Mouse (Mus musculus) lung, postnatal 0 days (tissue): ENCODE results near the gene Igfn1. TPM values are rescaled to one million over a fixed set of nuclear protein-coding genes. Genes with fewer than 3 reads are reported as not detected.
A peak's percentile ranks its signal among the peaks of the same experiment; 100 is the strongest.

Experiments
- ATAC-seq: fragments of 200-750 bp; cut with Nextera tagmentation; 2 replicates; pipeline ENCODE4 v1.8.0; 2017; ENCODE audit warnings: moderate library complexity
- DNase-seq: peaks from one replicate; pipeline ENCODE4 v3.0.0-alpha.2; 2016; ENCODE audit warnings: low spot score
- H3K27ac ChIP-seq: fragments of 300-500 bp; sonication (generic); 2 replicates; pipeline ENCODE4 v1.5.1; 2014; ENCODE audit warnings: antibody characterized with exemption, mild to moderate bottlenecking, low read length, mixed read lengths
- H3K27me3 ChIP-seq: fragments of 300-500 bp; sonication (generic); replicated peaks from 2 replicates; pipeline ENCODE4 v1.6.1; 2014; ENCODE audit warnings: low read length, mixed read lengths; ENCODE audit not compliant: insufficient read depth
- H3K36me3 ChIP-seq: fragments of 300-500 bp; sonication (generic); 2 replicates; pipeline ENCODE4 v1.6.1; 2014; ENCODE audit warnings: low read length, mixed read lengths; ENCODE audit not compliant: insufficient read depth
- H3K4me1 ChIP-seq: fragments of 300-500 bp; sonication (generic); 2 replicates; pipeline ENCODE4 v1.6.1; 2014; ENCODE audit warnings: antibody characterized with exemption, low read depth, low read length, mixed read lengths; ENCODE audit not compliant: insufficient read depth
- H3K4me2 ChIP-seq: fragments of 300-500 bp; sonication (generic); replicated peaks from 2 replicates; pipeline ENCODE4 v1.6.1; 2014; ENCODE audit warnings: low read depth, mild to moderate bottlenecking, low read length, moderate library complexity, mixed read lengths
- H3K4me3 ChIP-seq: fragments of 300-500 bp; sonication (generic); 2 replicates; pipeline ENCODE4 v1.5.1; 2014; ENCODE audit warnings: low read depth, low read length
- H3K9ac ChIP-seq: fragments of 300-500 bp; sonication (generic); replicated peaks from 2 replicates; pipeline ENCODE4 v1.6.1; 2014; ENCODE audit warnings: low read depth, mild to moderate bottlenecking
- H3K9me3 ChIP-seq: fragments of 300-500 bp; sonication (generic); 2 replicates; pipeline ENCODE4 v1.6.1; 2016; ENCODE audit warnings: low read length, mixed read lengths
- CTCF ChIP-seq: IDR thresholded peaks from 2 replicates; pipeline ENCODE4 v1.5.1; 2016; ENCODE audit warnings: antibody characterized with exemption, mild to moderate bottlenecking
- EP300 ChIP-seq: IDR thresholded peaks from 2 replicates; pipeline ENCODE4 v1.6.1; 2016; ENCODE audit warnings: antibody characterized with exemption, mild to moderate bottlenecking, control low read depth
- WGBS: fragments of 180-500 bp; shearing (Covaris S2); extraction: QIAGEN DNeasy Blood & Tissue Kit; methylation state at CpG from one replicate; pipeline ENCODE4 v1.1.7; 2014; 5-methylcytosine and 5-hydroxymethylcytosine counted together
- polyA plus RNA-seq: library from polyadenylated mRNA; unstranded; fragments of >200 nt; fragmentation: Nextera tagmentation; extraction: Ambion mirVana; gene quantifications from 2 replicates; pipeline ENCODE4 v1.2.1, GENCODE M21; 2015

Gene Igfn1
- polyA plus RNA-seq, 1 experiment from 2014 or later, result not detected

DNA sequence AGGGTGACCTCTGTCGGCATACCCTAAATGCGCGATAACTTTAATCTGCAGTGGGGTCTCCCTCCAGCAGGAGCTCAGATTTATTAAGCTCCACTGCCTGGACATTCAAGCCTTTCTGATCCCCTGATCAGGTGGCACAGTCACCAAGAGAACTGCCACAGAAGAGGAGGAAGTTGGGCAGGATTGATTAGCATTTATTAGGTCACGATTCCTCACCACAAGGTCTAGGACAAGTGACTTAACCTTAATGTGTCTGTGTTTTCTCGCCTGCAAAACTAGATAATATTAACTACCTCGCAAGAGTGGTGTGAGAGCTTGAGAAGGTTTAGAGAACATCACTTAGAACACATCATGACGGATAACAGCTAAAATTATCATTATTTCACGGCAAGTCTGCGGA lies 41.8 kb upstream of the Igfn1 start:
- DNase-seq (no peak), ATAC-seq (no peak)
- H3K9me3 ChIP-seq, result no peaks in the 10 kb centered on the region
- H3K36me3 ChIP-seq, result no peaks in the 10 kb centered on the region
- no peak overlapping the region for H3K4me2 ChIP-seq
- TF ChIP-seq CTCF (no peak), EP300 (no peak)
- H3K27ac ChIP-seq, result no peak overlapping the region
- H3K9ac ChIP-seq, result no peak overlapping the region
- peaks cover 31% of the 10 kb centered on the region for H3K27me3 ChIP-seq
- H3K4me3 ChIP-seq, result no peak overlapping the region
- 67% methylated on average over 9 of the region's 9 CpGs for WGBS
- H3K4me1 ChIP-seq, result no peaks in the 10 kb centered on the region; the same call in 1 of the 2 replicates

DNA sequence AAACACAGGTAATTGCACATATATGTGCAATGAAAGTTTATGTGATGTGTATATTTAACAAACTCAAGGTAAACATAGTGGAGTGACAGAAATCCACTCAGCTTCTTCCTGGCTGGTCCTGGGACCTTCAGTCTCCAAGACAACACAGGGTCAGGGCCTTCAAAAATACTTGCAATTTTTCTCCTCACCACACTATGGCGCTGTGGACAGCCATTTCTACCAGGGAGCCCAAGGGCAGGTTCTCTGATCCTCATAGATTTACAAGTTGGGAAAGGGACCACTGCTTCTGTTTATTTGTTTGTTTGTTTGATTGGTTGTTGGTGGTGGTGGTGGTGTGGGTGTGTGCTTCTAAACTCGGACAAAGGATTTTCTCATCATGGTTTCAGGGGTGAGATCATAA lies 41.3 kb upstream of the Igfn1 start:
- Histone ChIP-seq H3K9ac (no peak overlapping the region), H3K36me3 (no peaks in the 10 kb centered on the region), H3K27ac (no peak overlapping the region), H3K4me1 (no peaks in the 10 kb centered on the region; the same call in 1 of the 2 replicates), H3K4me3 (no peak overlapping the region), H3K9me3 (no peaks in the 10 kb centered on the region), H3K4me2 (no peak overlapping the region), H3K27me3 (peaks cover 26% of the 10 kb centered on the region)
- TF ChIP-seq EP300 (no peak), CTCF (peak; percentile 70)
- 6% methylated on average over 2 of the region's 2 CpGs for WGBS
- ATAC-seq, result 0 out of 2 replicates have a peak, but pooled peaks have one; percentile 31
- peak; percentile 52 for DNase-seq

GRCm38 (mm10) chr1:136045774-136046173 lies 39.6 kb upstream of the Igfn1 start:
- no peaks in the 10 kb centered on the region for H3K9me3 ChIP-seq

DNA sequence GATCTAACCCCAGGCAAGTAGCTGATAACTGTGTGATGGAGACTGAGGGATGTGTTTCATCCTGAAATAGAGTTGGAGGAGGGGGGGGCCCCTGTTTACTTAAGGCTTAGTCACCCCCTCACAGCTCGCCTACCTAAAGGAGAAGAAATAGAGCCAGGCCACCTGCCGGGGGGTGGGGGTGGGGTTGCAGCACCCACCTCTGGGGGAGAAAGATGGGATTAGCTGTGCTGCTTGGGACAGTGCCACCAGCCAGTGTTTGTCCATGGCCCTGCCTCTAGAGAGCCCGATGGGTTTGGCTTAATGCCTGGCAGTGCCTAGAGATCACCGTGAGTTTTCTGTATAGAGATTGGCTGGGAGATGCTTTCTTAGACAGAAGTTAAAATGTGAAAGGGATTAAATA lies 34.7 kb upstream of the Igfn1 start:
- no peak for TF ChIP-seq CTCF
- TF ChIP-seq EP300, result no peak

More at GRCm38 (mm10) chr1:136045774-136046173, 39.6 kb upstream of the Igfn1 start:
- TF ChIP-seq EP300, result no peak
- TF ChIP-seq CTCF, result peak; percentile 84
- WGBS, result 9% methylated on average over 4 of the region's 4 CpGs
- DNase-seq, result peak; percentile 64
- peaks cover 19% of the 10 kb centered on the region for H3K27me3 ChIP-seq
- H3K4me3 ChIP-seq, result no peak overlapping the region
- ATAC-seq, result no peak
- H3K27ac ChIP-seq, result no peak overlapping the region
- no peaks in the 10 kb centered on the region for H3K36me3 ChIP-seq
- H3K4me1 ChIP-seq, result no peaks in the 10 kb centered on the region
- no peak overlapping the region for H3K9ac ChIP-seq
- no peak overlapping the region for H3K4me2 ChIP-seq

GRCm38 (mm10) chr1:136040452-136040851 lies 34.3 kb upstream of the Igfn1 start:
- H3K4me3 ChIP-seq, result no peak overlapping the region
- TF ChIP-seq EP300, result no peak
- TF ChIP-seq CTCF, result no peak
- H3K9ac ChIP-seq, result no peak overlapping the region
- no peaks in the 10 kb centered on the region for H3K9me3 ChIP-seq
- H3K27me3 ChIP-seq, result no peaks in the 10 kb centered on the region; the same call in 1 of the 2 replicates
- no peak overlapping the region for H3K4me2 ChIP-seq
- WGBS, result 14% methylated on average over 11 of the region's 11 CpGs
- no peak overlapping the region for H3K27ac ChIP-seq
- H3K4me1 ChIP-seq, result no peaks in the 10 kb centered on the region
- peak; percentile 19 for DNase-seq
- peak; percentile 68 for ATAC-seq
- no peaks in the 10 kb centered on the region for H3K36me3 ChIP-seq

More for the DNA sequence above, 34.7 kb upstream of the Igfn1 start:
- Histone ChIP-seq H3K4me3 (no peak overlapping the region), H3K9me3 (no peaks in the 10 kb centered on the region), H3K4me2 (no peak overlapping the region), H3K27me3 (no peaks in the 10 kb centered on the region; the same call in 1 of the 2 replicates), H3K27ac (no peak overlapping the region), H3K36me3 (no peaks in the 10 kb centered on the region), H3K4me1 (no peaks in the 10 kb centered on the region), H3K9ac (no peak overlapping the region)
- WGBS, result 8% methylated on average over 3 of the region's 4 CpGs
- no peak for DNase-seq
- peak; percentile 16; the same call in 1 of the 2 replicates for ATAC-seq

GRCm38 (mm10) chr1:136038746-136039538 lies 32.8 kb upstream of the Igfn1 start:
- H3K27me3 ChIP-seq, result no peaks in the 10 kb centered on the region; the same call in 1 of the 2 replicates
- H3K4me2 ChIP-seq, result no peak overlapping the region
- H3K9ac ChIP-seq, result no peak overlapping the region
- H3K4me3 ChIP-seq, result no peak overlapping the region
- TF ChIP-seq CTCF (no peak), EP300 (no peak)
- H3K36me3 ChIP-seq, result peaks cover 4% of the 10 kb centered on the region; the same call in 1 of the 2 replicates
- no peaks in the 10 kb centered on the region for H3K9me3 ChIP-seq
- no peak overlapping the region for H3K27ac ChIP-seq
- ATAC-seq, result no peak
- 69% methylated on average over 5 of the region's 5 CpGs for WGBS
- no peaks in the 10 kb centered on the region for H3K4me1 ChIP-seq
- no peak for DNase-seq
